Mouse (Mus musculus): Measurements from ENCODE around the gene Stard5. TPM values are rescaled to one million over a fixed set of nuclear protein-coding genes. Genes with fewer than 3 reads are reported as not detected.

Stard5 gene
- polyA plus RNA-seq, 1 experiment from 2014 or later: 21.5 TPM

- WGBS: 98% methylated on average over 2 of the region's 2 CpGs
- no peak overlapping the region for H3K4me3 ChIP-seq (ENCODE audit: low read depth, low read length)
Observed at GRCm38 (mm10) chr7:83606796-83607195, 25.0 kb upstream of the Stard5 start.

DNA sequence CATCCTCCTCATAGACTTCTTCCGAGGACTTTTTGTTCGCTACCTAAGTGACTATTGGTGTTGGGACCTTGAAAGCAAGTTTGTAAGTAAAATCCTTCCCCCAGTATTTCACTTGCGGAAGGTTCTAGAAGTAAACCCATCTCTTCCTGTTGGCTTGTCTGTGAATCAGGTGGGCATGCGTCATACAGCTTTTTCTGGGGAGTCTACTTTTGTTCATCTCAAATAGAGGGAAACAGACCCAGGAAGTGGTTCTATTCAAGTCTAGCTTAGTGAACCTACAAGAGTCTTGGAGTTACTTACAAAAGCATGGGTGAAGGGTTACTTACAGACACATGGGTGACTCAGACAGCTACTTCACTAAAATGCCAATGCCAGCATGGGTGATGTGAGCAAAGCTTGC, 21.9 kb upstream of the Stard5 start:
- Histone ChIP-seq H3K4me3 (ENCODE audit: low read depth, low read length) (no peak overlapping the region), H3K27me3 (ENCODE audit: control insufficient read depth, insufficient read depth, low read length) (no peaks in the 10 kb centered on the region), H3K9ac (replicated peaks; ENCODE audit: low read depth, low read length) (no peak overlapping the region), H3K27ac (ENCODE audit: low read length) (no peak overlapping the region), H3K4me2 (replicated peaks; ENCODE audit: low read depth, low read length) (no peak overlapping the region), H3K4me1 (ENCODE audit: control insufficient read depth, insufficient read depth, low read length) (no peaks in the 10 kb centered on the region), H3K36me3 (ENCODE audit: control insufficient read depth, insufficient read depth, low read length) (no peaks in the 10 kb centered on the region), H3K9me3 (ENCODE audit: control insufficient read depth, low read depth, low read length) (no peaks in the 10 kb centered on the region)
- ATAC-seq (ENCODE audit: insufficient number of reproducible peaks, insufficient read depth, low FRiP score, low read depth): no peak
- WGBS: 95% methylated on average over 4 of the region's 4 CpGs

More at GRCm38 (mm10) chr7:83606796-83607195, 25.0 kb upstream of the Stard5 start:
- H3K4me2 ChIP-seq (replicated peaks; ENCODE audit: low read depth, low read length): no peak overlapping the region
- H3K4me1 ChIP-seq (ENCODE audit: control insufficient read depth, insufficient read depth, low read length): no peaks in the 10 kb centered on the region
- no peak for ATAC-seq (ENCODE audit: insufficient number of reproducible peaks, insufficient read depth, low FRiP score, low read depth)
- no peaks in the 10 kb centered on the region for H3K36me3 ChIP-seq (ENCODE audit: control insufficient read depth, insufficient read depth, low read length)
- H3K27me3 ChIP-seq (ENCODE audit: control insufficient read depth, insufficient read depth, low read length): no peaks in the 10 kb centered on the region
- H3K9ac ChIP-seq (replicated peaks; ENCODE audit: low read depth, low read length): no peak overlapping the region
- no peaks in the 10 kb centered on the region for H3K9me3 ChIP-seq (ENCODE audit: control insufficient read depth, low read depth, low read length)
- H3K27ac ChIP-seq (ENCODE audit: low read length): no peak overlapping the region

DNA sequence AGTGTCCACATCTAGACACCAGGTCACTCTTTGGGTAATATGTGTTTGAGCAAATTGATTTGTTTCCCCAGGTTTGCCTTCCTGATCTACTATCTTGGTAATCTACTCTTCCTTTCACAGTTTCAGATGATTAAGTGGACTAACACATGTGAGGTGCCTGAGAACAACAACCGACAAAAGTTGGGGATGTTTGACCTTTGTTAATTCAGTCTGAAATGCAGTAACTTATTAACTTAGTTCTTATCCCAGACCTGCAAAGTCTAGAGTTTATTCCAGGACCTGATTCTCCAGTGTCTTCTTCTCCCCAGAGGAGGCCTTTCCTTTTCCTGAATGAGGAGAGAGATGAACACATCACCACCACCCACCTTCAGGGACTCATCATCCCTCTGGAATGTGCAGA, 19.9 kb upstream of the Stard5 start:
- 67% methylated on average over 1 of the region's 1 CpGs for WGBS
- no peaks in the 10 kb centered on the region for H3K4me1 ChIP-seq (ENCODE audit: control insufficient read depth, insufficient read depth, low read length)
- no peak for ATAC-seq (ENCODE audit: insufficient number of reproducible peaks, insufficient read depth, low FRiP score, low read depth)
- no peak overlapping the region for H3K4me3 ChIP-seq (ENCODE audit: low read depth, low read length)
- no peaks in the 10 kb centered on the region for H3K27me3 ChIP-seq (ENCODE audit: control insufficient read depth, insufficient read depth, low read length)
- H3K27ac ChIP-seq (ENCODE audit: low read length): no peak overlapping the region
- no peak overlapping the region for H3K9ac ChIP-seq (replicated peaks; ENCODE audit: low read depth, low read length)
- H3K4me2 ChIP-seq (replicated peaks; ENCODE audit: low read depth, low read length): no peak overlapping the region
- H3K9me3 ChIP-seq (ENCODE audit: control insufficient read depth, low read depth, low read length): no peaks in the 10 kb centered on the region
- H3K36me3 ChIP-seq (ENCODE audit: control insufficient read depth, insufficient read depth, low read length): no peaks in the 10 kb centered on the region

- no peak for ATAC-seq (ENCODE audit: insufficient number of reproducible peaks, insufficient read depth, low FRiP score, low read depth)
- WGBS: 83% methylated on average over 3 of the region's 3 CpGs
- Histone ChIP-seq H3K4me1 (ENCODE audit: control insufficient read depth, insufficient read depth, low read length) (no peaks in the 10 kb centered on the region), H3K4me3 (ENCODE audit: low read depth, low read length) (no peak overlapping the region), H3K27ac (ENCODE audit: low read length) (no peak overlapping the region), H3K9me3 (ENCODE audit: control insufficient read depth, low read depth, low read length) (no peaks in the 10 kb centered on the region), H3K9ac (replicated peaks; ENCODE audit: low read depth, low read length) (no peak overlapping the region), H3K4me2 (replicated peaks; ENCODE audit: low read depth, low read length) (no peak overlapping the region), H3K27me3 (ENCODE audit: control insufficient read depth, insufficient read depth, low read length) (no peaks in the 10 kb centered on the region), H3K36me3 (ENCODE audit: control insufficient read depth, insufficient read depth, low read length) (no peaks in the 10 kb centered on the region)
Observed at GRCm38 (mm10) chr7:83615272-83615671, 16.5 kb upstream of the Stard5 start.

DNA sequence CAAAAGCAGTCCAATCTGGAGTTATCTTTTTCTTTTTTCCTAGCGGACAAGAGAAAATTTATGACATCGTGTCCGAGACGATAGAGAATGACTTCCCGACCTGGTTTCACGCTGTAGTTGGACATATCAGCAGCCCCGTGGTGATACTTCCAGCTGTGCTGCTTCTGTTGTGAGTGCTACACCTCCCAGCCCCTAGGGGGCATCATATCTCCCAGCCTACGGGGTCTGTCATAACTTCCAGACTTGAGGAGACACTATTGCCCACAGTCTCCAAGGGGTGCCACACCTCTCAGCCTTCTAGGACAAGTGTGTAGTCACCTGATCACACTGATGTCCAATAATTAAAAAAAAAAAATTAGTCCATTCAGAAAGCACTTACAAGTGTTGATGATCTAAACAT, 15.9 kb upstream of the Stard5 start:
- H3K9me3 ChIP-seq (ENCODE audit: control insufficient read depth, low read depth, low read length): no peaks in the 10 kb centered on the region
- no peaks in the 10 kb centered on the region for H3K4me1 ChIP-seq (ENCODE audit: control insufficient read depth, insufficient read depth, low read length)
- no peaks in the 10 kb centered on the region for H3K27me3 ChIP-seq (ENCODE audit: control insufficient read depth, insufficient read depth, low read length)
- no peaks in the 10 kb centered on the region for H3K36me3 ChIP-seq (ENCODE audit: control insufficient read depth, insufficient read depth, low read length)
- no peak overlapping the region for H3K27ac ChIP-seq (ENCODE audit: low read length)
- WGBS: 88% methylated on average over 8 of the region's 8 CpGs
- ATAC-seq (ENCODE audit: insufficient number of reproducible peaks, insufficient read depth, low FRiP score, low read depth): no peak
- H3K4me2 ChIP-seq (replicated peaks; ENCODE audit: low read depth, low read length): no peak overlapping the region
- no peak overlapping the region for H3K9ac ChIP-seq (replicated peaks; ENCODE audit: low read depth, low read length)
- no peak overlapping the region for H3K4me3 ChIP-seq (ENCODE audit: low read depth, low read length)

DNA sequence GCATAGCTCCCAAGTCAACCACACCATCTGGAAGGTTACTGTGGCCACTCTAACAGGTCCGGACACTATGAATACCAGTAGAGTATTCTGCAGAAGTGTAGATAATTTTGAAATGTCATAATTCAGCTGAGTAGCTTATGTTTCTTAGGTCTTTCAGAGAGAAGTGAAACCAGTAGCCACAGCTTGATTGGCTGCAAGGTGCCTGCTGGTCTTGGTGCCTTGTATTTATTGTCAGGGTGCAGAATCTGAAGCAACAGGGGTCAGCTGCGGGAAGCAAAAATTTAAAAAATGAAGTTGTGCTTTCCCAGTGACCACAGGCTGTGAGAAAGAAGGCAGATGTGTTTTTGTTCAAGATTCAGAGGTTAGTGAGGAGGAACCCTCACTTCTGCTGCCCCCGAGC, 15.5 kb upstream of the Stard5 start:
- no peak for ATAC-seq (ENCODE audit: insufficient number of reproducible peaks, insufficient read depth, low FRiP score, low read depth)
- Histone ChIP-seq H3K9ac (replicated peaks; ENCODE audit: low read depth, low read length) (no peak overlapping the region), H3K4me3 (ENCODE audit: low read depth, low read length) (no peak overlapping the region), H3K27ac (ENCODE audit: low read length) (no peak overlapping the region), H3K9me3 (ENCODE audit: control insufficient read depth, low read depth, low read length) (no peaks in the 10 kb centered on the region), H3K27me3 (ENCODE audit: control insufficient read depth, insufficient read depth, low read length) (no peaks in the 10 kb centered on the region), H3K4me2 (replicated peaks; ENCODE audit: low read depth, low read length) (no peak overlapping the region), H3K36me3 (ENCODE audit: control insufficient read depth, insufficient read depth, low read length) (no peaks in the 10 kb centered on the region), H3K4me1 (ENCODE audit: control insufficient read depth, insufficient read depth, low read length) (no peaks in the 10 kb centered on the region)
- WGBS: 79% methylated on average over 3 of the region's 3 CpGs

DNA sequence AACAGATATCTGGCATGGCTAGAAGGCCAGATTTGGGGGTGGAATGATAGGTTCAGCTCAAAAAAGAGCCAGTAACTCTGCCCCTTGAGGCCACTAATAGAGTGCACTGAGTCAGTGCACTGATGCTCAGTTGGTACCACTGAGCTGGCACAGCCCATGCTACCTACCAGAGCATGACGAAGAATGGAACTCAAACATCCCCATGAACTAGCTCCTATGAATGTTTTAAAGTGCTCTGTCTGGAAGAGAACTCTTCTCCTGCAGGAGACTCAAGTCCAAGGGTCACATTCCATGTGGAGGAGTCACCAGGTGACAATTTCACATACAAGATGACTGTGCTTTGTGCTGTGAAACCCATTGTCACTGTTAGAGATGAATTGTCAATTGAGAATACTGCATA, 13.1 kb upstream of the Stard5 start:
- no peak overlapping the region for H3K9ac ChIP-seq (replicated peaks; ENCODE audit: low read depth, low read length)
- 92% methylated on average over 1 of the region's 1 CpGs for WGBS
- ATAC-seq (ENCODE audit: insufficient number of reproducible peaks, insufficient read depth, low FRiP score, low read depth): no peak
- H3K4me3 ChIP-seq (ENCODE audit: low read depth, low read length): no peak overlapping the region
- no peaks in the 10 kb centered on the region for H3K27me3 ChIP-seq (ENCODE audit: control insufficient read depth, insufficient read depth, low read length)
- H3K9me3 ChIP-seq (ENCODE audit: control insufficient read depth, low read depth, low read length): no peaks in the 10 kb centered on the region
- H3K4me1 ChIP-seq (ENCODE audit: control insufficient read depth, insufficient read depth, low read length): no peaks in the 10 kb centered on the region
- H3K27ac ChIP-seq (ENCODE audit: low read length): no peak overlapping the region
- no peak overlapping the region for H3K4me2 ChIP-seq (replicated peaks; ENCODE audit: low read depth, low read length)
- no peaks in the 10 kb centered on the region for H3K36me3 ChIP-seq (ENCODE audit: control insufficient read depth, insufficient read depth, low read length)

DNA sequence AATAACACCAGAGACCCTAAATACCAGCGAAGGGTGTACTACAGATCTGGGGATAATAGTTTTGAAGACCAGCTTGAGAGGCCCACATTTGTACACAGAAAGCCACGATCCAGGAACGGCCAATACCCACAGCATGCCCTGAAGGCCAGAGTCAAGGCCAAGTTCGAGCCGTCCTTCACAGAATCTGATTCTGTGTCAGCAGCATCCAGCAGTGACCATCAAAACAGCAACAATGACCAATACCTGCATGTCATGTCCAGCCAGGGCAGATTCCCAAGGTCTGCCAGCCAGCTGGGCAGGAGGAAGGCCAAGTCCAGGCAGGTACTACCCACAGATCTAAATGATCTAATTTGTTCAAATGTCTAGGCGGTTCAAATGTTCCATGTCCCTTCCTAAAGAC, 9.2 kb upstream of the Stard5 start:
- Histone ChIP-seq H3K9ac (replicated peaks; ENCODE audit: low read depth, low read length) (no peak overlapping the region), H3K27me3 (ENCODE audit: control insufficient read depth, insufficient read depth, low read length) (no peaks in the 10 kb centered on the region), H3K36me3 (ENCODE audit: control insufficient read depth, insufficient read depth, low read length) (no peaks in the 10 kb centered on the region), H3K27ac (ENCODE audit: low read length) (no peak overlapping the region), H3K4me3 (ENCODE audit: low read depth, low read length) (no peak overlapping the region), H3K9me3 (ENCODE audit: control insufficient read depth, low read depth, low read length) (no peaks in the 10 kb centered on the region), H3K4me1 (ENCODE audit: control insufficient read depth, insufficient read depth, low read length) (no peaks in the 10 kb centered on the region), H3K4me2 (replicated peaks; ENCODE audit: low read depth, low read length) (no peak overlapping the region)
- WGBS: 83% methylated on average over 6 of the region's 6 CpGs
- no peak for ATAC-seq (ENCODE audit: insufficient number of reproducible peaks, insufficient read depth, low FRiP score, low read depth)

DNA sequence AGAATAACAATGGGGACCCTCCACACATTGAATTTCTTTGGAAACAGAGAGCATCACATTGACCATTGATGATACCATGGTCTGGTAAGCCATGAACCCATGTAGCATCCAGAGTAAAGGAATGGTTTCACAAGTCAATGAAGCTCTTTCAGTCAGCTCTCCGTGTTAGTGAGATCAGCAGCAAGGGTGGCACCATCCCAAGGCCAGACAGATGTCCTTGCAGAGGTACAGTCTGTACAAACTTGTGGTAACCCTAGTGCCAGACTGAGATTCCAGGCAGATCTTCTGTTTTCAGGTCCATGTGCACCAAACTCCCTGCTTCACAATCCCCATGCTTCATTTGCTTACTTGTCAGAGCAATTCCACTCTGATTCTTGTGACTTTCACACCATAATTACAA, 7.7 kb upstream of the Stard5 start:
- H3K4me1 ChIP-seq (ENCODE audit: control insufficient read depth, insufficient read depth, low read length): no peaks in the 10 kb centered on the region
- H3K9ac ChIP-seq (replicated peaks; ENCODE audit: low read depth, low read length): no peak overlapping the region
- H3K36me3 ChIP-seq (ENCODE audit: control insufficient read depth, insufficient read depth, low read length): no peaks in the 10 kb centered on the region
- ATAC-seq (ENCODE audit: insufficient number of reproducible peaks, insufficient read depth, low FRiP score, low read depth): no peak
- 82% methylated on average over 1 of the region's 1 CpGs for WGBS
- H3K4me2 ChIP-seq (replicated peaks; ENCODE audit: low read depth, low read length): no peak overlapping the region
- no peak overlapping the region for H3K4me3 ChIP-seq (ENCODE audit: low read depth, low read length)
- H3K9me3 ChIP-seq (ENCODE audit: control insufficient read depth, low read depth, low read length): no peaks in the 10 kb centered on the region
- H3K27me3 ChIP-seq (ENCODE audit: control insufficient read depth, insufficient read depth, low read length): no peaks in the 10 kb centered on the region
- H3K27ac ChIP-seq (ENCODE audit: low read length): no peak overlapping the region

Measured in stomach, embryonic 14.5 days (tissue).